Mouse (Mus musculus): ENCODE results near the gene Gp1bb.

Gene Gp1bb

DNA sequence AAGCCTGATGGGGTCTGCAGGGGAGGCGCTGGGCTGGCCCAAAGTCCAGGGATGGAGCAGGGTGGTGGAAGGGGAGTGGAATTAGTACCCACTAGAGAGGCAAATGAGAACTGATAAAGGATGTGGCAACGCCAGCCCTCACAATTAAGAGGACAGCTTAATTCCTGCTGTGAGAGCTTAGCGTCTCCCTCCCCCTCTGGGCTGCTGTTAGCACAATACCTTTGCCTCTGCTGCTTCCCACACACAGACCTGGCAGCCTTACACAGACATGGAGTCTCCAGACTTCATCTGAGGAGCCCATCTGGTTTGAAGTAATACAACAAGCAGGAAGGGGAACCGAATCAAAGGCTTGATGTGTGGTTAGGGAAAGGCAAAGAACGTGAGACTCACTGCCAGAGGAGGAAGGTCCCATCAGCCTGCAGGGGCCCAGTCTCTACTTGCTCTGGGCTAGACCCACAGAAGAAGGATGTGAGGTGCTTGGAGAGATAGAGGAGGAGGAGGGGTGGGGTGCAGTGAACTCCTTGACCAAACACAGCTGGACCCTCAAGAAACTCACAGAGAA is 44.5 kb downstream of the Gp1bb start:
- DNase-seq: no peak

DNA sequence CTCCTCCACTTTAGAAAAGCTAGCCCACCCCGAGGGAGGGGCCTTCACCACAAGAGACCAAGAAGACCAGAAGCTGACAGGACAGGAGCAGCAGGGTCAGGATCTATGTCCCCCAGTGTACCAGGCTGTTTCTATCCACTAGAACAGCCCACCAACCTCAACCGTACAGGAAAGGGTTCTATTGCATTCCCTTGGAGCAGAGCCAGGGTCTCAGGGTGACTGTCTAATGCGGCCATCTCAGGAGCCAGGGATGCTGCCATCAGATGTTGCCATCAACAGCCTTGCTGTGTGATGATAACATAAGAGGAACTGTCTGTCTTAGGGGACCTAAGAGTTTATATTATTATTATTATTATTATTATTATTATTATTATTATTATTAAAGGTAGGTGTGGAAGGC is 45.1 kb downstream of the Gp1bb start:
- no peak for DNase-seq

DNA sequence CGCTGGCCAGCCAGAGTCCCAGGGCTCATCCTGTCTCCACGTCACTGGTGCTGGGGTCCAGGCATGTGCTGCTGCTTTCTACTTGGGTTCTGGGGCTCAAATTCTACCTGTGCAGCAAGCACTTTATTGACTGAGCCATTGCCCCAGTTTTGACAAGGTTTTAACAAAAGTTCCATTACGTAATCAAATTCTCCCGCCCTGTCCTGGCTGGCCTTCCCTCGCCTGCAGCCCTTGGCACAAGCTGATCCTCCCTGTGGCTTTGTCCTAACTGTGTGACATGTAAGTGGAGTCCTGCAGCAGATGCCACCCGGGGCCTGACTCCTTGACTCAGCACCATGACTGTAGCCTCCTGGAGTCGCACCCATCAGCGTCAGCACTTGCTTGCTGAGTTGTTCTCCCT is 48.0 kb downstream of the Gp1bb start:
- DNase-seq: no peak
